Mouse (Mus musculus): ENCODE measurements around the gene Gm21958.
"Not testable (repeated sequence)": the region's sequence is repeated elsewhere in the genome, so short reads cannot be mapped to it uniquely, and the experiment has no call there.

- TF ChIP-seq POLR2A (IDR thresholded peaks at IDR 0.05; ENCODE audit: insufficient read depth, low read length); CTCF (IDR thresholded peaks at IDR 0.05; ENCODE audit: low read depth, low read length): not testable (repeated sequence)
Observed at GRCm38 (mm10) chr3:54704106-54704505, 10.0 kb downstream of the Gm21958 start.
